Mouse (Mus musculus) liver, embryonic 13.5 days (tissue): ENCODE data around the gene Elmsan1. TPM values are rescaled to one million over a fixed set of nuclear protein-coding genes. Genes with fewer than 3 reads are reported as not detected.
"Not testable (repeated sequence)": the region's sequence is repeated elsewhere in the genome, so short reads cannot be mapped to it uniquely, and the experiment has no call there.

Source experiments
- ATAC-seq: fragments of 200-750 bp; cut with Nextera tagmentation; 2 replicates; pipeline ENCODE4 v1.8.0; 2017; ENCODE audit warnings: low read depth, mild to moderate bottlenecking, moderate number of reproducible peaks, moderate library complexity
- DNase-seq: peaks from one replicate; pipeline ENCODE4 v3.0.0; 2022
- H3K27ac ChIP-seq: fragments of 300-500 bp; sonication (generic); 2 replicates; pipeline ENCODE4 v1.5.1; 2015; ENCODE audit warnings: moderate library complexity, mild to moderate bottlenecking, inconsistent platforms
- H3K27me3 ChIP-seq: fragments of 300-500 bp; sonication (generic); 2 replicates; pipeline ENCODE4 v1.6.1; 2015; ENCODE audit warnings: mild to moderate bottlenecking, inconsistent platforms
- H3K36me3 ChIP-seq: fragments of 300-500 bp; sonication (generic); 2 replicates; pipeline ENCODE4 v1.6.1; 2015; ENCODE audit warnings: mild to moderate bottlenecking, inconsistent platforms
- H3K4me1 ChIP-seq: fragments of 300-500 bp; sonication (generic); replicated peaks from 2 replicates; pipeline ENCODE4 v1.6.1; 2015; ENCODE audit warnings: inconsistent platforms
- H3K4me2 ChIP-seq: fragments of 300-500 bp; sonication (generic); 2 replicates; pipeline ENCODE4 v1.6.1; 2015; ENCODE audit warnings: inconsistent platforms, mild to moderate bottlenecking, moderate library complexity
- H3K4me3 ChIP-seq: fragments of 300-500 bp; sonication (generic); replicated peaks from 2 replicates; pipeline ENCODE4 v1.5.1; 2015; ENCODE audit warnings: mild to moderate bottlenecking, inconsistent platforms
- H3K9ac ChIP-seq: fragments of 300-500 bp; sonication (generic); 2 replicates; pipeline ENCODE4 v1.6.1; 2015; ENCODE audit warnings: mild to moderate bottlenecking, inconsistent platforms
- H3K9me3 ChIP-seq: fragments of 300-500 bp; sonication (generic); replicated peaks from 2 replicates; pipeline ENCODE4 v1.6.1; 2016; ENCODE audit warnings: inconsistent platforms
- WGBS: fragments of 180-500 bp; shearing (Covaris S2); methylation state at CpG from one replicate; pipeline ENCODE4 v1.1.7; 2015; ENCODE audit not compliant: insufficient replicate concordance; 5-methylcytosine and 5-hydroxymethylcytosine counted together
- polyA plus RNA-seq: library from polyadenylated mRNA; unstranded; fragments of >200 nt; fragmentation: Nextera tagmentation; extraction: Ambion mirVana; gene quantifications from 2 replicates; pipeline ENCODE4 v1.2.1, GENCODE M21; 2015

Gene Elmsan1
- polyA plus RNA-seq = 3.7 and 4.4 TPM in 2 replicates

DNA sequence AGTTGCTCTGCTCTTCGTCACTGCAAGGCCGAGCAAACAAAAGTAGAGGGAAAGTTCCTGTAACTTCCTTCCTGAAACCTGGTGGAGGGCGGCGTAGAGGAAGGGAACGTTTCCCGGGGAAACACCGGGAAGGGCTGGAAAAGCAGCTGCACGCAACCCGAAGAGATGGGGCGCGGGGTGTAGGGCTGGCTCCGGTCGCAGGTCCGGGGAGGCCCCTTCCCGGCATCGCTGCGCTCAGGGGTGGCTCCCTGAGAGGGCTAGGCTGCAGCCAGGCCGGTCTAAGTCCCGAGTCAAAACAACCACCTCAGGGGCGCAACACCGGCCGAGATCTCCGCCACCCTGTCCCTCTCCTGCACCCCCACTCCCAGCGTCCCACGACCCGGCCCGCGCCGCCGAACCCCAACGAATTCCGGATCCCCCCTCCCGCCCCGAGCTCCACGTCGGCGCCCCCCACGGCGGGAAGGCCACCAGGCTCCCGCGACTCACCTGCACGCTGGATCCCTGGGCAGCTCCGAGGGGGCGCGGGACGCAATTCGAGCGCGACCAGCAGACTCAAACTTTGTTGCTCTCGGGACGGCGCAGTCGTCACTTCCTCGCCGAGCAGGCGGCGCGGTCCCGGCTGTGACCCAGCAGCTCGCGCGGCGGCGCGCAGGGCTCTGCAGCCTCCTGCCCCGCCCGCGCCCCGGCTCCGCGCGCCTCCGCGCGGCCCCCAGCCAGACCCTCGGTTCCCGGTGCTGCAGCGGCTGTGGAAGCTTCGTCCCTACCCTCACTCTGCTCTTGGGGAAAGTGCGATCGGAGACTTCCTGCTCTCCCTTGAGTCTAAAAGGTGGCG, at the start of gene Elmsan1:
Gene Elmsan1 (minus strand): TSS at position 593 of the 832 bp plus-strand sequence.
- under 1% methylated on average over 82 of the region's 82 CpGs for WGBS
- Histone ChIP-seq H3K9me3 (no peaks in the 10 kb centered on the region), H3K4me2 (peak within 1 kb of the TSS; percentile 81), H3K27me3 (no peaks in the 10 kb centered on the region), H3K4me1 (peaks cover 79% of the 10 kb centered on the region), H3K4me3 (peak within 1 kb of the TSS; percentile 82), H3K9ac (peak within 1 kb of the TSS; percentile 92), H3K27ac (peak within 1 kb of the TSS; percentile 89), H3K36me3 (peaks cover 17% of the 10 kb centered on the region)
- ATAC-seq = peak; percentile 90
- peak; percentile 65 for DNase-seq

DNA sequence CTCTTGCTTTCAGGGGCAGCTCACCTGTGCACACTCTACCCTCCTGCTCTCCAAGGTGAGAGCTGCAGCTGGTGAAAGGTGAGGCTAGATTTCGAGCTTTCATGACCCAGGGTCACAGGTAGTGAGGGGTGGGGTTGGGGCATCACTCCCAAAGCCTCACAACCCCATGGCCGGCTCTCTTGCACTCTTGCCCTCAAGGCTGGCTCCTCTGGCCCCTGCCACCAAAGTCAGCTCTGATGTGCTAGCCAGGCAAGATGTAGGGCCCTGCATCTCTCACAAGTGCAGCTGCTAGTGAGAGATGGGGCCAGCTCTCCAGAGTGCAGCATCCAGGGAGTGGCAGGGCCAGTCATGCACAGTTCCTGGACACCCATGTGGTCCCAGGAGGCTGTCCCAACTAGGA, 48.6 kb upstream of the Elmsan1 start:
- Histone ChIP-seq H3K36me3 (no peaks in the 10 kb centered on the region), H3K4me1 (no peaks in the 10 kb centered on the region), H3K27me3 (no peaks in the 10 kb centered on the region), H3K27ac (no peak overlapping the region), H3K9ac (no peak overlapping the region), H3K9me3 (no peaks in the 10 kb centered on the region), H3K4me3 (no peak overlapping the region), H3K4me2 (no peak overlapping the region)
- DNase-seq (no peak), ATAC-seq (no peak)
- 45% methylated on average over 2 of the region's 2 CpGs for WGBS

DNA sequence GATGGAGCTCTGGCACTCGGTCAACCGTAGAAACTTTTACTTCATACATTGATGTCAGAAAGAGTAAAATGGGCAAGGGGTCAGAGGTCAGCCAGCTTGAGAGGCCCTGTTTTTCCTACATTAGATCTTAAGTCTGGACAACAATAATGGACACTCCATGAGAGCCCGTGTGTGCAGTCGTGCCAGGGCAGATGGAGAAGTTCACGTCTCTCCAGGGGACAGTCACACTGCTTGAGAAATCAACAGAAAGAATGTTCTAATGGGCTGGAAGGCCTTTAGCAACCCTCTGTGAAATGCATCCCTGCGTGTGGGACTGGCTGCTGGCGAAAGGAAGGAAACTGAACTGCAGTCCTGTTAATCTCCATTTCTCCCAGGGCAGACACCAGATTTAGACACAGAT, 41.7 kb upstream of the Elmsan1 start:
- Histone ChIP-seq H3K27me3 (no peaks in the 10 kb centered on the region), H3K4me1 (peaks cover 11% of the 10 kb centered on the region), H3K4me3 (no peak overlapping the region), H3K27ac (no peak overlapping the region), H3K9ac (no peak overlapping the region), H3K9me3 (no peaks in the 10 kb centered on the region), H3K36me3 (no peaks in the 10 kb centered on the region), H3K4me2 (no peak overlapping the region)
- no peak for DNase-seq
- 71% methylated on average over 7 of the region's 7 CpGs for WGBS
- no peak for ATAC-seq

DNA sequence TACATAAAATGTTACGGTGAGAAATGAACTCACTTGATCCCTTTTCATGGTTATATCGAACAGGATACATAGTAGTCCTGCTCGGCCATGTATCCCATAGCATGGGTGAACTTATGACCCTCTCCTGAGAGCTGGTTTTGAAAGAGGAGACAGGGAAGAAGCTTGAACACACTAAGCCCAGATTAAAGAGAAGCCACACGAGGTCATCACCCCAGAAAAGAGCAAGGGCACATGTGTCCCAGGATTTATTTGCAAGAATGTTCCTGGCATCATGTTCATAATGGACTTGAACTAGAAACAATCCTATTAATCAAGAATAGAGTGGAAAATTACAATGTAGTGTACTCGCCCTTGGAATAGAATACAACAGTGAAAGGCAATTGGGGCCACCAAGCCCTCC, 36.2 kb upstream of the Elmsan1 start:
- Histone ChIP-seq H3K9ac (no peak overlapping the region), H3K27ac (no peak overlapping the region), H3K4me1 (no peaks in the 10 kb centered on the region; the same call in 1 of the 2 replicates), H3K9me3 (no peaks in the 10 kb centered on the region), H3K4me2 (no peak overlapping the region), H3K36me3 (no peaks in the 10 kb centered on the region), H3K4me3 (no peak overlapping the region), H3K27me3 (0 out of 2 replicates have a peak, but pooled peaks cover 3% of the 10 kb centered on the region)
- DNase-seq (no peak), ATAC-seq (no peak)
- 64% methylated on average over 5 of the region's 5 CpGs for WGBS

DNA sequence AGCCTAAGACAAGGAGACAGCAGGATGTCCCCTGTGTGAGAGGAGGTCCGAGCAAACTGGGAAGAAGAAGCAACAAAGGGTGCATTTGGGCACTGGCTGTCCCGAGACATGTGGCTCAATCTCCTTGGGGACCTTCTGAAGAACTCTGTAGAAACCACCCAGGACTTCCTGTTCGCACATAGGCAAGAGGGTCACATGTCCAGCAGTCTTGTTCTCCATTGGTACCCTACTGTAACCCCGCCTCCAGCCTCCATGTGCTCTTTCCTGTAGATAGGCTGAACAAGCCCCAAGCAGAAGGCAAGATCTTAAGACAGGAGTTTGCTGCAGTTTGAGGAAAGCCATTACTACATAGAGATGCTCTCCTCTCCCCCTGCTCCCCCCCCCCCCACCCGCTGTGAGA, 34.1 kb upstream of the Elmsan1 start:
- Histone ChIP-seq H3K4me3 (no peak overlapping the region), H3K4me1 (no peaks in the 10 kb centered on the region; the same call in 1 of the 2 replicates), H3K27ac (no peak overlapping the region), H3K9me3 (no peaks in the 10 kb centered on the region), H3K4me2 (no peak overlapping the region), H3K9ac (no peak overlapping the region), H3K27me3 (0 out of 2 replicates have a peak, but pooled peaks cover 3% of the 10 kb centered on the region), H3K36me3 (no peaks in the 10 kb centered on the region)
- 75% methylated on average over 5 of the region's 5 CpGs for WGBS
- DNase-seq = no peak
- no peak for ATAC-seq

DNA sequence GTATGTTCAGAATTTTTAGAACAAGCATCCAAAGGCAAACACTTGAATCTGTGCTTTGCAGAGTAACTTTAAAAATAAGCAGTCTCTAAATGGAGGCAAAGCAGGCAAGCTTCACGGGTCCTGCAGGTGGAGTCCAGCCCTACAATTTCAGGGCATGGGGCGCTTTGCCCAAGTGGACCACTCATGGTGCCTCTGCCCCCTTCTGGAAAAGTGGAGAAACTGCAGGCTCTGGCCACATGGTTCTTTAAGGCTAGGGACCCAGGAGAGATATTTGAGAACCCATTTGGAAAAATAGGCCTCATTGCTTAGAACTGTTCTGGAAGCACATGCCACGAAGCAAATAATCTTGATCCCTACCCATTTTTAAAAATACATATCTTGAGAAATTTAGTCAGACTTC, 30.5 kb upstream of the Elmsan1 start:
- ATAC-seq (no peak), DNase-seq (peak; percentile 58)
- 0 out of 2 replicates have a peak, but pooled peaks cover 7% of the 10 kb centered on the region for H3K27me3 ChIP-seq
- no peak overlapping the region for H3K4me2 ChIP-seq
- 4% methylated on average over 3 of the region's 3 CpGs for WGBS
- no peaks in the 10 kb centered on the region for H3K9me3 ChIP-seq
- H3K9ac ChIP-seq = no peak overlapping the region
- no peak overlapping the region for H3K4me3 ChIP-seq
- H3K27ac ChIP-seq = no peak overlapping the region
- H3K36me3 ChIP-seq = no peaks in the 10 kb centered on the region
- H3K4me1 ChIP-seq = no peaks in the 10 kb centered on the region

DNA sequence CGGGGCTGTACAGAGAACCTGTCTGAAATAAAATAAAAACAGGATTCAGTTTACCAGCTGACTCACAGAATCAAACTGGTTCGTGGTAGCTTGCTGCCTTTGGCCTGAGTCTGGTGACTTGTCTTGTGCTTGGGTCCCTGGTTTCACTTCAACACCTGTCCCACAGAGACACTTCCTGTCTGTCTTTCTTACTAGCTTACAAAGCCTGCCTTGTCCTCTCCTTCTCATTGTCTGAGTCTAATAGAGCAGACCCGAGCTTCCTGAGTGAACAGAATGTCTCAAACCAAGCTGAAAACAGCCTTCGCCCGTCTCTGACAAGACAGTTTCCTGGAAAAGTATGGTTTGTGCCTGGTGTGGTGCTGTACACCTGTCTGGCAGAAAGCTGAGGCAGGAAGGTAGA, 27.0 kb upstream of the Elmsan1 start:
- no peak for ATAC-seq
- no peak overlapping the region for H3K4me2 ChIP-seq
- no peak overlapping the region for H3K9ac ChIP-seq
- no peaks in the 10 kb centered on the region for H3K9me3 ChIP-seq
- no peaks in the 10 kb centered on the region for H3K4me1 ChIP-seq
- WGBS = 55% methylated on average over 5 of the region's 5 CpGs
- no peak overlapping the region for H3K27ac ChIP-seq
- no peak for DNase-seq
- no peaks in the 10 kb centered on the region for H3K36me3 ChIP-seq
- H3K4me3 ChIP-seq = no peak overlapping the region
- 0 out of 2 replicates have a peak, but pooled peaks cover 7% of the 10 kb centered on the region for H3K27me3 ChIP-seq

DNA sequence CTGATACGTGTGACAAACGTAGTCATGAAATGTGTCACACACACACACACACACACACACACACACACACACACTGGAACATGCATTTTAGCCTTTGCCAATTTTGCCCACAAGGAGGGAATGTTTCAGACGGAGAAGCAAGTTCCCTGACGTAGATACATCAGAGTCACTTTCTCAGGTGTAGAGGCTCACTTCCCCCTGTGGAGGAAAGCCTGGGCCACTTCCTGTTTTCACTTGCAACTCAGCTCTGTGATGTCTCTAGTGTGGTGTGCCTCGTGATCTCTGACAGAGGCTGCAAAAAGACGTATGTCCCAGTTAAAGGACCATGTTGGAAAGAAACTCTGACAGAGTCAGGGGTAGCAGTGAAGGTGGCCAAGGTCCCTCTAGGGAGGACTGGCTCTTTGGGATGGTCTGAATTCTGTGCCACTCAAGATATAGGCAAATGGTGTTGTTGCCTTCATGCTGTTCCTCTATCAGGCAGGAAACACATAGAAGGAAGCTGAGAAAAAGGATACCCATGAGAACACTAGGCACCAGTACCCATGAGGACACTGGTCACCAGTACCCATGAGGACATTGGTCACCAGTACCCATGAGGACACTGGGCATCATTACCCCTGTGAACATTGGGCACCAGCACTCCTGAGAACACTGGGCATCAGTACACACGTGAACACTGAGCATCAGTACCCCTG, 24.5 kb upstream of the Elmsan1 start:
- no peak overlapping the region for H3K27ac ChIP-seq
- H3K36me3 ChIP-seq = no peaks in the 10 kb centered on the region
- no peaks in the 10 kb centered on the region for H3K4me1 ChIP-seq
- no peak overlapping the region for H3K4me2 ChIP-seq
- H3K9me3 ChIP-seq = no peaks in the 10 kb centered on the region
- no peak overlapping the region for H3K4me3 ChIP-seq
- no peak overlapping the region for H3K9ac ChIP-seq
- ATAC-seq = no peak
- DNase-seq = no peak
- H3K27me3 ChIP-seq = peaks cover 21% of the 10 kb centered on the region
- 44% methylated on average over 7 of the region's 7 CpGs for WGBS

DNA sequence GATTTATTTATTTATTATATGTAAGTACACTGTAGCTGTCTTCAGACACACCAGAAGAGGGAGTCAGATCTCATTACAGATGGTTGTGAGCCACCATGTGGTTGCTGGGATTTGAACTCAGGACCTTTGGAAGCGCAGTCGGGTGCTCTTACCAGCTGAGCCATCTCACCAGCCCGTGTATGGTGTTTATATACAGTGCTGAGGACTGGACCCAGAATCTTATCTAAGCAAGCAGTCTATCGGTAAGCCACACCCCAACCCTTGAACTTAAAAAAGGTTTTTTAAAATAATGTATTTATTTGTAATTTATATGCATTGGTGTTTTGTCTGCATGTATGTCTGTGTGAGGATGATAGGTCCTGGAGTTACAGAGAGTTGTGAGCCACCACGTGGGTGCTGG, 18.4 kb upstream of the Elmsan1 start:
- 60% methylated on average over 5 of the region's 5 CpGs for WGBS
- Histone ChIP-seq H3K4me1 (peaks cover 17% of the 10 kb centered on the region), H3K27me3 (peaks cover 14% of the 10 kb centered on the region)
- not testable (repeated sequence) for H3K27ac ChIP-seq, H3K4me2 ChIP-seq, H3K9ac ChIP-seq, DNase-seq, H3K9me3 ChIP-seq, H3K36me3 ChIP-seq, H3K4me3 ChIP-seq
- ATAC-seq = peak; percentile 61; the same call in 1 of the 2 replicates

DNA sequence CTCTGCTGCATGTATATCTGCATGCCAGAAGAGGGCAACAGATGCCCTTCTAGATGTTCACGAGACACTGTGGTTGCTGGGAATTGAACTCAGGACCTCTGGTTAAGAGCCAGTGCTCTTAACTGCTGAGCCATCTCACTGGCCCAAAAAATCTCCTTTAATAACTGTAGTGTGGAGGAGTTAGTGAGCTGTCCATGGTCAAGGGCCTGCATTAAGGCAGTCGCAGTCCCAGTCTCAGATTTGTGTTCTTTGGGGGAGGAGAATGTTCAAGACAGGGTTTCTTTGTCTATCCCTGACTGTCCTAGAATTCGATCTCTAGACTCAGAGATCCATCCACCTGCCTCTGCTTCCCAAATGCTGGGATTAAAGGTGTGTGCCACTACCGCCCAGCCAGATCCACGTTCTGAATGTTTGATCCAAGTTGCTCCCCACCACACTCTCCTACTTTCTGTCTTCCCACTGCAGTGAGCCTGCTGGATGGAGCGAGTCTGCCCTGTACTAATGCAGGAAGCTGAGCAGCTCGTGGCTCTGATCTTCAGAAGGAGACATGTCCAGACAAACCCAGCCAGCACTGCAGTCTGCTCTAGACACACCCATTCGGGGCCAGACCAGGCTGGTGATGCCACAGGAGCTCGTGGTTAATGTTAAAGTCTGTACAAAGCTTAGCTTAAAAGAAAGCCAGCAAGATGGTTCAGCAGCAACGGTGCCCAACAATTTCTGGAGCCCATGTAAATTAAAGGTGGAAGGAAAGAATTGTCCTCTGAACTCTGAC, 17.5 kb upstream of the Elmsan1 start:
- Histone ChIP-seq H3K36me3 (no peaks in the 10 kb centered on the region), H3K4me1 (peaks cover 17% of the 10 kb centered on the region), H3K9me3 (no peaks in the 10 kb centered on the region), H3K27me3 (peaks cover 14% of the 10 kb centered on the region), H3K4me3 (no peak overlapping the region), H3K9ac (no peak overlapping the region), H3K27ac (no peak overlapping the region), H3K4me2 (no peak overlapping the region)
- no peak for ATAC-seq
- WGBS = 68% methylated on average over 10 of the region's 10 CpGs
- no peak for DNase-seq

DNA sequence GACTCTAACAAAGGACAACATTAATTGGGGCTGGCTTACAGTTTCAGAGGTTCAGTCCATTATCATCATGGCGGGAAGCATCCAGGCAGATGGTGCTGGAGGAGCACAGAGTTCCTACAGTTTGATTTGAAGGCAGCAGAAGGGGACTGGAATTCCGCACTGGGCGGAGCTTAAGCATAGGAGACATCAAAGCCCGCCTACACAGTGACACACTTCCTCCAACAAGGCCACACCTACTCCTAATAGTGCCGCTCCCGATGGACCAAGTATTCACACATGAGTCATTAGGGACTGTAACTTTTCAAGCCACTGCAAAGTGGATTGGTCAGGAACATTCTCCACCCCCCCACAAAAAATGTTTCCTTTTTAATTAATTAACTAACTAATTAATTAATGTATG, 16.9 kb upstream of the Elmsan1 start:
- 83% methylated on average over 6 of the region's 6 CpGs for WGBS
- Histone ChIP-seq H3K4me1 (peaks cover 17% of the 10 kb centered on the region), H3K27ac (no peak overlapping the region), H3K9ac (no peak overlapping the region), H3K36me3 (no peaks in the 10 kb centered on the region), H3K4me3 (no peak overlapping the region), H3K27me3 (peaks cover 14% of the 10 kb centered on the region), H3K9me3 (no peaks in the 10 kb centered on the region), H3K4me2 (no peak overlapping the region)
- no peak for DNase-seq
- no peak for ATAC-seq
